Mouse (Mus musculus): ENCODE data around the gene Nt5c3.

GRCm38 (mm10) chr6:56908397-56908796 is 15.3 kb downstream of the Nt5c3 start:
- no peak for TF ChIP-seq POLR2A (IDR thresholded peaks at IDR 0.05; ENCODE audit: insufficient read depth, low read depth, low read length)
- TF ChIP-seq CTCF (IDR thresholded peaks at IDR 0.05; ENCODE audit: insufficient read depth, low read depth, low read length), result no peak

All from olfactory bulb, adult 2 months (tissue).